Mouse (Mus musculus): Measurements from ENCODE around the gene Cdk6.

DNA sequence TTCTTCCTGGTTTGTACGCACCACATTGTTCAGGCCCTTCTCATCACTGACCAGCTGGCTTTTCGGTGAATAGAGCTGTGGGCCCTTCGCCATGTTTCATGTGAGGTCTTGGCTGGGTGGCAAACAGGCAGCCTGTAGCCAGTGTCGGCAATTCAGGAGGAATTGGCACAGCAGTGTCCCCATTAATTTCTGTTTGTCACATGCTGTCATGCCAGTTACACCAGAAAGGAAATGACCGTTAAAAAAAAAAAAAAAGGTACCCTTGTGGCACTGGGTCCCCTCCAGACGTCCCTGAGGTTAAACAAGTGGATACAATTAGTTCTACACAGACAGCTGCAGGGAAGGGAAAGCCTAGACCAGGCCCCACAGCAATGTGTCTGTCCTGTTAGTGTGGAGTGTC is 63.8 kb downstream of the Cdk6 start:
- TF ChIP-seq POLR2A (IDR thresholded peaks at IDR 0.05; ENCODE audit: insufficient read length, low read depth) (no peak), MAX (IDR thresholded peaks at IDR 0.05; ENCODE audit: low read depth) (no peak), MYOD1 (IDR thresholded peaks at IDR 0.05; ENCODE audit: control insufficient read depth in 1 of 3, insufficient read length in 2 of 3, low read depth in 2 of 3) (no peak)

Data from myocyte (in vitro differentiated cells).